Mouse (Mus musculus) gastrocnemius, adult 8-10 months (tissue): Measurements from ENCODE around the gene Olfr109. TPM values are rescaled to one million over a fixed set of nuclear protein-coding genes. Genes with fewer than 3 reads are reported as not detected.

Source experiments
- DNase-seq, 2 experiments: peaks; one replicate each; pipeline ENCODE4 v3.0.0; 2022; ENCODE audit warnings: low spot score in 2 of 2
- total RNA-seq, 4 experiments: library from RNA; stranded (reverse); gene quantifications; 2 replicates each; pipeline ENCODE4 v1.2.4; 2022

Gene Olfr109
- not detected for total RNA-seq

DNA sequence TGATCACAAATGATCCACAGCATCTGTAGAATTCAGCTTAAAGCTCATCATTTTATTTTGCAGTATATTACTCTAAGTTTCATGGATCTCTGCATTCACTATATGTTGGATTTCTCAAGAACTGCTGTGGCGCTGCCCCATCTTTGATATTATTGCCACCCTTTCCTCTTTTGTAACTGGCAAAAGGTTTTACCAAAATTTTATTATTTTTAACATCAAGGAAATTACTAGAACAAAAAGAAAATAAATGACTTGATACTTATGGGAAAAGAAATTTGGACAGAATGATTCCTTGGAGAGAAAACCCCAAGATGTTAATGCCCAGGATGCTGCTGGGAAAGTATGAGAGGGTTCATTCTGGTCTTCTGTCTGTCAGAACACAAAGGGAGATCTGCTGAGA is at the start of gene Olfr109:
TSS of gene Olfr109 (plus strand) at position 301 of the 400 bp plus-strand sequence.
- DNase-seq = no peak

DNA sequence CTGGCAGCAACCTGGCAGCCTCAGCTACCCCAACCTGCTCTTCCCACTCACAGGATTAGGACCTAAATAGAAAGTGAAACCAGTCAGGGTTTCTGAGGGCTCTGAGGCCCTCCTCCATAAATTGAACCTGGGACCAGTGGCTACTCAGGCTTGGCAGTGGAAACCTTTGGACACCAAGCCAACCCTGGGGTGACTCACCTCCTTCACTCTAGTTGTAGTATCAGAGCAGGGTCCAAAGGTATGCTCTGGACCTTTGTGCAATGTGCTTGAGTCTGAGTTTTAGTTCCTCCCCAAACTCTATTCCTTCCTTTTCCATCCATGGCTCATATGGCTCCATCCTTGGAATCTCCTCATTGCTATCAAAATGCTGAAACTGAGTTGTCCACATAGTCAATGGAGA is 45.3 kb upstream of the Olfr109 start:
- DNase-seq = no peak

DNA sequence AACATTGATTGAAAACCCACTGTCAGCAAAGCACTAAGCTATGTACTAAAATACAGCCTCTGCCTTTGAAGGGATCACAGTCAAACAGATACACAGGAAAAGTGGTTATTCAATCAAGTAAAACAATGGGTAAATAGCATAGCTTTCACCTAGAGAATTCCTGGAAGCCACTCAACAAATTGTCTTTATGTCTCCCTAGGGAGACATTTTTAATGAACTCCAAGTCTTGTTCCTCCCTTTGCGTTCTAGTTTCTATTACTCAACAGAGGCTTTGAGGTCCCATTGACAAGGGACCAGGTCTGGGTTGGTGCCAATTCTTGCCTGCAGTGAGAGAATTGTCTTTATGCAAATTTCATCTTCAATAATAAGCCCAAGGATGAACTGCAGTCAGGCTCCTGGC is 13.5 kb upstream of the Olfr109 start, which contains the start of gene Olfr108:
TSS of gene Olfr108 (plus strand) at position 301 of the 400 bp plus-strand sequence.
- DNase-seq = no peak

DNA sequence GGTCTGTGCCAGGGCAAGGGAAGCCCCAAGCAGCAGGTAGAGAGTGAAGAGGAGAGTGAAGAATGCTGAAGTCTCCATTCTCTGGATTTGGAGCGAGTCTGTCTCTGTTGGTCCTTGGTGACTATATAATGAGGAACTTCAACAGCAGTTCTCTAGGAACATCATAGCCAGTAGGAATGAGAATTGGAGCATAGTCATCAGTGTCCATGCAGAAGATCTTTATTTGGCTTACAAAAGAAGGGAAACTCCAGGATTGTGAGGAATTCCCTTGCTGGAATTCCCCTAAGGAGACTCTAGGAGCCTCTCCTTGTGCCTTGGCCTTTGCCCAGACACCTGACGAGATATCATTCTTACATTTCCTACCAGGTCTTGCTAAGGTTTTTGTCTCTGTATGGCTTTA is 24.7 kb downstream of the Olfr109 start, which contains the start of gene H2-M2:
TSS of gene H2-M2 (minus strand) at position 101 of the 400 bp plus-strand sequence.
- DNase-seq = no peak

DNA sequence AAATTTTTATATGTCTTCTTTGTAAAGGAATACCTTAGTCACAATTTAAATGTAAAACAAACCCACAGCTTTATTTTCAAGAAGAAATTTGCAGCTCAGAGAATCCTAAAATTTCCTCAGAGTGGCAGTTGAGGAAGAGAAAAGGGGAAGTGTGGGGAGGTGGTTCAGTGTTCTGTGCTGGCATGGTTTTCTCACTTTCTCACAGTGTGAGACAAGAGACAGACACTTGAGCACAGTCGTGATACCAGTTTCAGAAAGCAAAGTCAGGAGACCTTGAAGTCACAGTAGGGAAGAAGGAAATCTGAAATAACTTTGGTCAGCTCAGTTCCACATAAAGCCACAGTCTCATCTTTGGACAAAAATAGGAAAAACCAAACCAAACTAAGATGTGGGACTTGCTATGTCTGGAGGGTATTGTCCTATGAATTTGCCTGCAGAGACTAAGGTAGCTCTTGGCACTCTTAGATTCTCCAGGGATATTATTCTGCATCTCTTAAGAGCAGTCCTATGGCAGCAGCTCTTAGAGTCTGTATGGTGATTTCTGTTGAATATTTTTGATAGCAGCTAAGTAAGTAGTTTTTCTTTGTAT is 33.3 kb downstream of the Olfr109 start, which contains the start of gene Olfr110:
TSS of gene Olfr110 (plus strand) at position 539 of the 589 bp plus-strand sequence.
- DNase-seq = no peak

DNA sequence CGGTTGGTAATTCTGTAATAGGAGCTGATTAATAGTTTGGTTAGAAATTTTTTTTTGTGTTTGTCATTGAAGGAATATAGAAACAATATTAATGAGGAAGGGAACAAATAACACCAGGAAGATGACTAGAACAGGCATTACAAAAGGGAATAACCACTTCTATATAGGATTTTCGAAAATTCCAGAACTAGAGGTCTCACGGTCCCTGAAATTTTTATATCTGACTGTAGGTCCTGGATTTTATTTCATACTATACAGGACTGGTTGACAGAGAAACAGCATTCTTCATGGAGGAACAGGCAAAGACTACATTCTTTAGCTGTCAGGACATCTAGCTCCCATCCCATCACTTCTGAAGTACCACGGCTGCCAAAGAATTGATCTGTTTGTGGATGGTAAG is 49.0 kb downstream of the Olfr109 start, which contains the start of gene Olfr111:
TSS of gene Olfr111 (plus strand) at position 301 of the 400 bp plus-strand sequence.
- DNase-seq = no peak

Other genes with a start within 250 kb of the Olfr109 start
- gene Olfr95, start 245.8 kb upstream of the Olfr109 start, total RNA-seq = not detected
- gene Olfr96, start 238.8 kb upstream of the Olfr109 start, total RNA-seq = not detected
- gene Olfr97, start 221.6 kb upstream of the Olfr109 start, total RNA-seq = not detected
- gene Olfr98, start 195.2 kb upstream of the Olfr109 start, total RNA-seq = not detected
- gene H2-M3, start 188.7 kb upstream of the Olfr109 start, total RNA-seq = 1 to 10 TPM in 2 of 4 experiments, under 1 TPM in 2; 0.36 to 1.6 (median 0.90) TPM
- not detected for gene Olfr99, start 175.5 kb upstream of the Olfr109 start, total RNA-seq
- not detected for gene Olfr101, start 154.6 kb upstream of the Olfr109 start, total RNA-seq
- not detected for gene Olfr102, start 141.9 kb upstream of the Olfr109 start, total RNA-seq
- gene Olfr103, start 119.2 kb upstream of the Olfr109 start, total RNA-seq = not detected
- gene Olfr104-ps, start 99.3 kb upstream of the Olfr109 start, total RNA-seq = not detected
- gene Olfr105-ps, start 79.9 kb upstream of the Olfr109 start, total RNA-seq = not detected
- gene Olfr106-ps, start 68.5 kb upstream of the Olfr109 start, total RNA-seq = not detected
- gene Olfr107, start 59.7 kb upstream of the Olfr109 start, total RNA-seq = not detected
- gene Olfr108, start 13.4 kb upstream of the Olfr109 start, total RNA-seq = not detected
- gene H2-M2, start 24.6 kb downstream of the Olfr109 start, total RNA-seq = not detected
- not detected for gene Olfr110, start 33.6 kb downstream of the Olfr109 start, total RNA-seq
- not detected for gene Olfr111, start 49.1 kb downstream of the Olfr109 start, total RNA-seq
- gene Olfr112, start 110.5 kb downstream of the Olfr109 start, total RNA-seq = not detected
- not detected for gene Olfr113, start 118.7 kb downstream of the Olfr109 start, total RNA-seq
- not detected for gene Olfr114, start 133.8 kb downstream of the Olfr109 start, total RNA-seq
- gene Olfr115, start 168.2 kb downstream of the Olfr109 start, total RNA-seq = under 1 TPM in 1 of 4 experiments, not detected in 3; 0.17 TPM
- not detected for gene Olfr116, start 168.3 kb downstream of the Olfr109 start, total RNA-seq
- gene Olfr117, start 204.9 kb downstream of the Olfr109 start, total RNA-seq = not detected
- gene Olfr118, start 208.1 kb downstream of the Olfr109 start, total RNA-seq = not detected
- not detected for gene Olfr119, start 237.6 kb downstream of the Olfr109 start, total RNA-seq